Mouse (Mus musculus): ENCODE measurements around the gene Ubl3.

Ubl3 gene

GRCm38 (mm10) chr5:148562235-148562634, 9.6 kb upstream of the Ubl3 start:
- no peak for DNase-seq

- DNase-seq: no peak
These were observed 6.8 kb upstream of the Ubl3 start for GRCm38 (mm10) chr5:148559261-148559958.

GRCm38 (mm10) chr5:148558472-148558871, 5.9 kb upstream of the Ubl3 start:
- no peak for DNase-seq

GRCm38 (mm10) chr5:148556509-148556908, 3.9 kb upstream of the Ubl3 start:
- DNase-seq: no peak

- no peak for DNase-seq
These were observed 2.6 kb upstream of the Ubl3 start for GRCm38 (mm10) chr5:148555156-148555555.

- no peak for DNase-seq
These were observed 2.1 kb upstream of the Ubl3 start for GRCm38 (mm10) chr5:148554701-148555100.

- DNase-seq: no peak
These were observed 1.7 kb upstream of the Ubl3 start for GRCm38 (mm10) chr5:148554242-148554641.

GRCm38 (mm10) chr5:148553723-148554122, 1.1 kb upstream of the Ubl3 start:
- DNase-seq: no peak

GRCm38 (mm10) chr5:148551764-148552136, 839 bp downstream of the Ubl3 start:
- peak; percentile 15 for DNase-seq

GRCm38 (mm10) chr5:148550821-148551763, 1.5 kb downstream of the Ubl3 start:
- DNase-seq: peak; percentile 42

- peak; percentile 42 for DNase-seq
These were observed 2.2 kb downstream of the Ubl3 start for GRCm38 (mm10) chr5:148550393-148550792.

GRCm38 (mm10) chr5:148549307-148549706, 3.3 kb downstream of the Ubl3 start:
- no peak for DNase-seq

GRCm38 (mm10) chr5:148548568-148548967, 4.0 kb downstream of the Ubl3 start:
- no peak for DNase-seq

GRCm38 (mm10) chr5:148547870-148548456, 4.6 kb downstream of the Ubl3 start:
- DNase-seq: no peak

- DNase-seq: no peak
These were observed 5.6 kb downstream of the Ubl3 start for GRCm38 (mm10) chr5:148546970-148547369.

GRCm38 (mm10) chr5:148544733-148545132, 7.9 kb downstream of the Ubl3 start:
- DNase-seq: no peak

GRCm38 (mm10) chr5:148542196-148542595, 10.4 kb downstream of the Ubl3 start:
- DNase-seq: no peak

- DNase-seq: no peak
These were observed 16.7 kb downstream of the Ubl3 start for GRCm38 (mm10) chr5:148535669-148536430.

- no peak for DNase-seq
These were observed 17.9 kb downstream of the Ubl3 start for GRCm38 (mm10) chr5:148534644-148535043.

GRCm38 (mm10) chr5:148533924-148534323, 18.7 kb downstream of the Ubl3 start:
- DNase-seq: no peak

GRCm38 (mm10) chr5:148532201-148532600, 20.4 kb downstream of the Ubl3 start:
- no peak for DNase-seq

GRCm38 (mm10) chr5:148527632-148528031, 25.0 kb downstream of the Ubl3 start:
- no peak for DNase-seq

- DNase-seq: no peak
These were observed 26.0 kb downstream of the Ubl3 start for GRCm38 (mm10) chr5:148526631-148527030.

Measured in right cerebral cortex, adult 18-20 months (tissue).